Mouse (Mus musculus): ENCODE results near the gene Topbp1. TPM values are rescaled to one million over a fixed set of nuclear protein-coding genes. Genes with fewer than 3 reads are reported as not detected.

The Topbp1 gene
- polyA plus RNA-seq, 1 experiment = 13.7 TPM

DNA sequence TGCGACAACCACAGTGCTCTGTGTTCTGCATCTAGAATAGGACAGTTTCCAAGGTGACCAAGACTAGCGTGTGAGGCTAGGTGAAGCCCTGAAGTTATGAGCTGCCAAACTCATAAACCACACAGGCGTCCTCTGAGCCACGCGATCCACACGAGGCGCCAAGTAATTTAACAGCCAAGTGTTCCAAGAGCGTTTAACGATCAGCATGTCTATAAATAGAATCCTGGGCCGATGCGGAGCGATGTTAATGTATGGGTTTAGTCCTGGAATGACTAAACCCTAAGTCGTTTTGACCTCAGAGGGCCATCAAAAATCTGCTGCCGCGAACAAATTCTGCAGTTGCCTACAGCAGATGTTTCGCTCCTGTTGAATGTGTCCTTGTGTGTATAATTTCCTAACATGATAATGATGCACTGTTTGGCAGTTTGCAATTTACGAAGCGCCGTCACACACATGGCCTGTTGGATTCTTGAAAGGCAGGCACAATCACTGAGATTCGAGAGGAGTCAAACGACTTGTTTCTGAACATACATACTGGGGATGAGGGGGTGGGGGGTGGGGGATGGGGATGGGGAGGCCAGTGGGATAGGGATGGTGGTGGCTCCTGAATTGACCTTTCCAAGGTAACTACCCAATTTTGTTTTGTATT is 93.6 kb downstream of the Topbp1 start:
- Histone ChIP-seq H3K27me3 (replicated peaks) (no peaks in the 10 kb centered on the region), H3K4me1 (no peaks in the 10 kb centered on the region), H3K4me3 (replicated peaks) (no peak overlapping the region), H3K36me3 (replicated peaks; ENCODE audit: low read length) (no peaks in the 10 kb centered on the region), H3K9me3 (peaks cover 40% of the 10 kb centered on the region)
- no peak for TF ChIP-seq FLI1 (IDR thresholded peaks at IDR 0.05; ENCODE audit: low read length)
- TF ChIP-seq GATA1 (IDR thresholded peaks at IDR 0.05; ENCODE audit: borderline replicate concordance, low read length) = no peak

Other genes with a start within 250 kb of the Topbp1 start
- not detected in 2 replicates for gene Rab6b, start 193.4 kb upstream of the Topbp1 start, polyA plus RNA-seq (2012; ENCODE audit: insufficient read depth, low replicate concordance)
- 22.2 and 55.1 TPM in 2 replicates for gene Srprb, start 103.1 kb upstream of the Topbp1 start, polyA plus RNA-seq (2012; ENCODE audit: insufficient read depth, low replicate concordance)
- not detected in 2 replicates for gene Gm20425, start 74.9 kb upstream of the Topbp1 start, polyA plus RNA-seq (2012; ENCODE audit: insufficient read depth, low replicate concordance)
- 7.8 and 56.8 TPM in 2 replicates for gene Trf, start 74.8 kb upstream of the Topbp1 start, polyA plus RNA-seq (2012; ENCODE audit: insufficient read depth, low replicate concordance)
- gene 1300017J02Rik, start 133 bp upstream of the Topbp1 start, polyA plus RNA-seq (2012; ENCODE audit: insufficient read depth, low replicate concordance) = not detected in 2 replicates
- gene Cdv3, start 60.6 kb downstream of the Topbp1 start, polyA plus RNA-seq (2012; ENCODE audit: insufficient read depth, low replicate concordance) = 71.9 and 112 TPM in 2 replicates
- 0.95 TPM in 1 of 2 replicates, not detected in the other for gene Bfsp2, start 175.2 kb downstream of the Topbp1 start, polyA plus RNA-seq (2012; ENCODE audit: insufficient read depth, low replicate concordance)

Measured in megakaryocyte, embryonic 14.5 days (primary cell).